Mouse (Mus musculus) liver (tissue): ENCODE measurements around the gene Ahnak.

ENCODE experiments used
- DNase-seq: peaks from one replicate; pipeline ENCODE4 v3.0.0-alpha.2; 2020; ENCODE audit warnings: mixed read lengths

Gene Ahnak

GRCm38 (mm10) chr19:8974638-8975037, 14.4 kb upstream of the Ahnak start:
- no peak for DNase-seq

GRCm38 (mm10) chr19:8975491-8975890, 13.6 kb upstream of the Ahnak start:
- no peak for DNase-seq

GRCm38 (mm10) chr19:8976535-8976934, 12.5 kb upstream of the Ahnak start:
- peak; percentile 48 for DNase-seq

- DNase-seq, result no peak
Measured at GRCm38 (mm10) chr19:8980771-8981170, 8.3 kb upstream of the Ahnak start.

GRCm38 (mm10) chr19:8981450-8982168, 7.5 kb upstream of the Ahnak start:
- no peak for DNase-seq

DNA sequence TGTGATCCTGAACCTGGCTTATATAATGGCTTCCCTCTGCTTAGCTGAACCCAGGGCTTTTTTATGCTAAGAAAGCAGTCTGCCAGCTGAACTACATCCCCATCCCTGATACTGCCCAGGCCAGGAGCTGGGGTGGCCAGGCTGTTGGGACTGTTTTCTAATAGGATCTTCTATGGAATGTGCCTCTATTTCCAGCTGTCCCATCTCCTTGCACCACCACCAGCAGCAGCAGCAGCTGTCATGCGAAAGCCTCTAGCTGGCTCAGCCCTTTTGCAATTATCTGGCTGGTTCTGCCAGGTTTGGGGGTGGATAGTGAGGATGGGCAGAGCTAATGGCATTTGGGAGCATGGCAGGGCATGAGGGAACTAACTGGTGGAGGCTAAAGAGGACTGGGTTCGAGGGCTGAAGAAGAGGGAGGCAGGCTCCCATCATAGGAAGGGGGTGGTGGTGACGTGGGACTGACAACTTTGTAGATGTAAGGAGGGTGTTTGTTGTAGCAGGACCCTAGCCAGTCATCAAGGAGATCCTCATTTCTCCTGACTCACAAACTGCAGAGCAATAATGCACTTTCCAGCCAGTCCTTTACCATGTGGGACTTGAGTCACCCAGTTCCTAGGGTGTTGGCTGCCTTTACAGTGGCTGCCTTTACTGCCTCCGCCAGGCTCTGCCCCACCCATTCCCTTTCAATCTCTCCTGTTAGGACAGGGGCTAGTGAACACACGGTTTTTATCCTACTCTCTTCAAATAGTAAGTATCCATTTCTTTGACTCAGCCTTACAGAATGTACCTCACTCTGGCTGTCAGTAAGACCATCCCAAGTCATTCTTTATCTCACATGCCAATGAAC, 6.6 kb upstream of the Ahnak start:
- DNase-seq, result no peak

DNA sequence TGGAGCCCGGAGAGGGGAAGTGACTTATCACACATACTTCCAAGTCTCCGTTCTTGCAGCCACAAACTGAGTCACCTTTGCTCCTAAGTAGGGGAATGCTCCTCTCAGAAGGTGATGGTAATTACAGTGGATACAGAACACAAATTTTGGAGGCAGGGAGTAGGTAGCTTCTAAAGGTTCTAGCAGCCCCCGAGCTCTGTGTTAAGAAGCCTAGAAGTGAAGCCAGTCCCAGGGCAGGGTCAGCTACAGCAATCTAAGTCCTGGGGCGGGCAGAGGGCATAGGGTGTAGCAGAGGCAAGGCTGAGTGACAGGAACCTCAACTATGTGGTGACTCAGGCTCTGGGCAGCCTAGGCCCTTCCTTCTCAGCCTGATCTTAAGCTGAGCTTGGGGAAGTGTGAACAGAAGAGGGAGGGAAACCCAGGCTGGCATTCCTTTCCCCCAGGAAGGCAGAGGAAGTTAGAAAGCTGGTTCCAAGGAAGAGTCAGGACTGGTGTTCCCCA, 5.9 kb upstream of the Ahnak start:
- no peak for DNase-seq

DNA sequence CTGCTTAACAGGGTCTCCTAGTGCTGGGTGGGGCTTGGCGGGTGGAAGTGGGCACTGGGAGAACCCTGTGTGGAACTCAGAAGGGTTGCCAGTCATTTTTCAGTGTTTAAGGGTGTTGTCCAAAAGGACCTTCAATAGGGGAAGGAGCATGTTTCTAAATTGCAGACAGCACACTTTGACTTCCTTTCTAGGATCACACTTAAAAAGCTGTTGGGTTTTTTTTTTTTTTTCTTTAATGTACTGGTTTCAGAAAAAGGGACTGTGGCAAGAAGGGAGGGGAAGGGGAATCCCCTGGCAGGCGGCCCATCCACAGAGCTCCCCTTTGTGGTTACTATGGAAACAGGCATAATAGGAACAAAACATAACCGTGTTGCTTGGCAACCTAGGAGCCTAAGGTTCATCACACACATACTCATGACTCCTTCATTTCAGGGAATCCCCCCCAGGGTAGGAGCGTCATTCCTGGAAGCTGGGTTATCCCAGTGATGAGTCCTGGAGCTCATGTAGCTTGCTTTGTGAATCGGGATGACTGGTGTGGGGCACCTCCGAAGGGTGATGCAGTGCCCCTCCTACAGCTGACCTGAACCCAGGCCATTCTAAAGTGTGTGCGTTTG, 4.7 kb upstream of the Ahnak start:
- peak; percentile 38 for DNase-seq

- no peak for DNase-seq
Measured at GRCm38 (mm10) chr19:8985891-8986290, 3.2 kb upstream of the Ahnak start.

- DNase-seq, result no peak
Measured at GRCm38 (mm10) chr19:8987816-8988215, 1.3 kb upstream of the Ahnak start.

DNA sequence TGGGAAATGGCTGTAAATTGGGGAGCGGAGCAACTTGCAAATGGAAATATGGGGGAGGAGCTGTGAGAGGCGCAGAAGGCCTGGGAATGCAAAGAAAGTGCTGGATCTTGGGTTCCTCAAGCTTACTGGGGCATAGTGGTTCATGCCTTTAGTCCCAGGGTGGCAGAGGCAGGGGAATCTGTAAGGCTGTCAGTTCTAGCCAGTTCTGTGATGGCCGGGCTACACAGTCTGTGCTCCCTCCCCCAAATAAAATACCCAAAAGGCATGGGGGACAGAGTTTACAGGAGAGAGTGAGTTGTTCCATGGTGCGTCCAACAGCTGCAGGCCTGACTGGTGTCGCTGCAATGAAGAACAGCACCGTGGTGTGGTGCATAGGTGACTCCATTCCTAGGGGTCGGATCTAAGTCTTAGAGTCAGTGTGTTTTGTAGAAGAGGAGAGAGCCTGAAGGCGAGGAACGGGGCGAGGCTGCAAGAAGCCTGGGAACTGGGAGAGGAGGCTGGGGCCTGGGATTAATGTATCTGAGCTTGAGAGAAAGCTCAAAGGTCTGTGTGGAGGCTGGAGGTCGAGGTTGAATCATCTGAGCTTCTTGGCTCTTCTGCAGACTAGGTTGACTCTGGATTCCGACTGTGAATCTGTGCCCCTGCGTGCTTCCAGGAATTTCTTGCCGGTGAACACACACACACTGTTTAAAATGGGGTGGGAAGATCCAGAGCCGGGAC, 578 bp upstream of the Ahnak start:
- DNase-seq, result no peak

DNA sequence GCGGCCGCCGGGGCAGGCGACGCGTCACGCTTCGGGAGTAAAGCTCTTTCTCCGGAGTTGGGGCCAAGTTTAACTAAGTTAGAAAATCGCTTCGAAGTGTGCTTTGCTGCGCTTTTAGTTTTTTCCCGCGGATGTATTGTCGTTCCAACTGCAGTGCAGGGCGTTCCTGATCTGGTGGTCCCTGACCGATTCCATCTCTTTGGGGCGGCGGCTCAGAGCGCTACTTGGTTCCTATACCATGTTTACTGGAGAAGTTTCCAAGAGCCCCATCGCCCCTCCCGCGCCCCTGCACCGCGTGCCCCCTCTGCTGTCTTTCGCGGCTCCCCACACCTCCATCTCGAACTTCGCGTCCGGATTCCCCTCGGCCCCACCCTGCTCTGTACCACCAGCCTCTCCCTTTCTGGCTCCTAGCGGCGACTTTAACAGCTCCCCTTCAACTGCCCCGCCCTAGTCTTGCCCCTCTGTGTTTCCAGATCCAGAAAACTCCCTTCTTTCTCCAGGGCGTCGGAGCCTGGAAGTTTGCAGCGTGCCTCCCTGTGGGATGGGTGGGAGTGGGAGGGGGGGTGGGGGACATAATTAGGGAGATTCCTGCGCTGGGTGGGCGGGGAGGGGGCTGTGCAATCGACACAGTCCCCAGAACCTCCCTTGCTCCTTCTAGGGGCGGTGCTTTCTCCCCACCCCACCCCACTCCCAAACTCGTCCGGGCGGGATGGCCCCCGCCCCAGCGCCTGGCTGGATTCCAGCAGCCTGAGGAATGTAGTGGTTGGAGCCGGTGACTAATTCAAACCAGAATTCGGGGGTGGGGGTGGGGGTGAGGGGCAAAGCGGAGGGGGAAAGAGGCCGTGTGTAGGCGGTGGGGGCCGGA, 715 bp downstream of the Ahnak start:
- DNase-seq, result peak; percentile 76

DNA sequence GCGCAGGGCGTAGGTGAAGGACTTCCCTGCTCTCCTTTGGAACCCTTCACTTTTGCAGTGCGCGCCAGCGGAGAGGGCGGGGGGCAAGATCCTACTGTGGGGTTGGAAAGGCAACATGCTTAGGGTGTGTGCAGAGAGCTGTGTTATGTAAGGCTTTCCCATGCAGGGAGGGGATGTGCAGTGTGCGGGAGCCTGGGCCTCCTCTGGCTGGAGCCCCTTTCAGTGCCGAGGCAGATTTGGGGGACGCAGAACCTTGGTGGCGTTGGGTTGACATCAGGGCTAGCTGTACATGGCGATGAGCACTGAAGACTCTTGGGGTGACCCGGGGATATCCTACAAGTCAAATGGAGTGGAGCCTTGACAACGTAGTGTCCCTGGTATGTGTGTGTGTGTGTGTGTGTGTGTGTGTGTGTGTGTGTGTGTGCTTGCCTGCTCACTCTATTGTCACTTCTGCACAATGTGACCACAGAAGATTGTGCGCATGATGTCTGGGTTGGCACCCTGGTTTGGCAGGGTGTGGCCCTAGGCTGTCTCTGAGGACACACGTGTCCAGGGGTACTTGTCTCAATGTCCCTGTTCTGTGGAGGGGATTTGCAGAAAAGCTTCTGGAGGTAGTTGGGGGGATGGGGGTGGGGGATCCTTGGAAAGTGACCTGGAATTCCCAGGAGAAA, 1.5 kb downstream of the Ahnak start:
- no peak for DNase-seq

DNA sequence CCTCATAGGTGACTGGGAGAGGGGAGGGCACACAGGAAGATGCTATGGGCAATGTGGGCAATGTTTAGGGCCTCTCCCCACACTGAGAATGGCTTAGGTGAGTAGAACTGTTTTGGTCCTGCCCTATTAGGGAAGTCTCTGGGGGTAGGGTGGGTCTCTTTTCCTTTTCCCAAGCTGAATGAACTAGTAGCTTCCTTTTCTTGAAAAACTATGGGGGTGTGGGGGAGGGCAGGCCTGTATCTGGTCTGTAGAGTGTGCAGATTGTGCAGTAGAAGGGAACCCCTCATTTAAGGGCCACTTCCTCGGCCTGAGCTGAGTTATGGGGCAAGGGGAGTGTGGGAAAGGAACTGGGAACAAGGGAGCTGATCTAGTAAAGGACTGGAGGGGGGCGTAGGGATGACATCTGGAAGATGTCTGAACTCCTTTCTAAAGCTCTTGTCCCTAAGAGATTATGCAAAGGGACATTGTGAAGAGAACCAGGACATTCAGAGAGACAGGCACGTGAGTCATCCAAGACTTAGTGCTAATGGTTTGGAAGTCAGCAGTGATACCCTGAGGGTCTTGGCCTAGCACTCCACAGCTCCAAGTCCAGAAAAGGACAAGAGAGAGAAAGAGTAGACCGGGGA, 2.3 kb downstream of the Ahnak start:
- DNase-seq, result no peak

DNA sequence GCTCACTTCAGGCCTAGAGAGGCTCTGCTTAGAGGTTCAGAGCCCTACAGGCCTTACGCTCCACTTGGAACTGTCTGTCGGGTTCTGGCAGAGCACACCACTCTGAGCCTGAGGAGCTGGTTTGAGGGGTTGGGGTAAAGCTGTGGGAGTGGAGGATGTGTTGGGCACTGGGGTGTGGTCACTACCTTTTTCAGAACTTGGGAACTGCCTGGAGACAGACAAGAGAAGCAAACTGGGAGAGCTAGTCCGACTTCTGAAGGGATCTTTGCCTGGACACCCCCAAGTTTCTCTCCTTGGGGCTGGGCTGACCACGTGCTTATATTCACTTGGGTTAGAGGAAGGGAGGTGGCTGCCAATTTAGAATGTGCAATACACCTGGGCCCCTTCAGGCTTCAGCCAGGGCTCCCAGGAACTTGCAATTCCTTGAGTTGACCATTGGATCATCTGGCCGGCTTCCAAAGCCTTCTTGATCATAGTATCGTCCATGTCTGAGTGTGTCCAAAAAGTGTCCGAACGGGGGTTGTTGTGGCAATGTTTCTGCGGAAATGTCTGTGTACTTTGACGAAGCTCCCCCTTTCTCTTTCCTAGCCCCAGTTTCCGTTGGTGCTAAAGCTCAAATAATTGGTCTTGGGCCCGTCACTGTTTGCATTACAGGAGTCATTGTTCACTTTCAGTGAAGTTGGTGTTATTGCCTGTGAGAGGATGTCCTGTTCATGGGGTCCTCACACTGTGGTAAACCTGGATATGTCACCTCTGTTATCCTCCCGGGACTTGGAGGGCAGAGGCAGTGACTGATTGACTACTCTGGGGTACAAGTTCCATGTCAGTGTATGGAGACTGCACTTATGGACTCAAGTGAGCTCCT, 3.0 kb downstream of the Ahnak start:
- no peak for DNase-seq

- DNase-seq, result peak; percentile 81
Measured at GRCm38 (mm10) chr19:8992769-8993624, 3.9 kb downstream of the Ahnak start.

DNA sequence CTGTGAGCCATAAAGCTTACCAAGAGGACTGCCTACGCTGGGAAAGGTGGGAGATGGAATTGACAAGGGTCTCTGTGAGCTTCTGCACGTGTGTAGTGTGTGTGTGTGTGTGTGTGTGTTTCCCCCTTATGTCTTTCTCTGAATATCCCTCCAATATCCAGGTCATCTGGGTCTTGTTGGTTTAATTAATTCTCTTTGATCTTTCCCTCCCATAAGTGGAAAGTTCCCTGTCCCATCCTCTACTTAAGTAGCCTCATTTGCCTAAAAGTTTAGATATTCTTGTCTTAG, 4.5 kb downstream of the Ahnak start:
- DNase-seq, result no peak

GRCm38 (mm10) chr19:8994813-8995607, 5.9 kb downstream of the Ahnak start:
- no peak for DNase-seq
